Mouse (Mus musculus): ENCODE results near the gene Dcun1d4.

DNA sequence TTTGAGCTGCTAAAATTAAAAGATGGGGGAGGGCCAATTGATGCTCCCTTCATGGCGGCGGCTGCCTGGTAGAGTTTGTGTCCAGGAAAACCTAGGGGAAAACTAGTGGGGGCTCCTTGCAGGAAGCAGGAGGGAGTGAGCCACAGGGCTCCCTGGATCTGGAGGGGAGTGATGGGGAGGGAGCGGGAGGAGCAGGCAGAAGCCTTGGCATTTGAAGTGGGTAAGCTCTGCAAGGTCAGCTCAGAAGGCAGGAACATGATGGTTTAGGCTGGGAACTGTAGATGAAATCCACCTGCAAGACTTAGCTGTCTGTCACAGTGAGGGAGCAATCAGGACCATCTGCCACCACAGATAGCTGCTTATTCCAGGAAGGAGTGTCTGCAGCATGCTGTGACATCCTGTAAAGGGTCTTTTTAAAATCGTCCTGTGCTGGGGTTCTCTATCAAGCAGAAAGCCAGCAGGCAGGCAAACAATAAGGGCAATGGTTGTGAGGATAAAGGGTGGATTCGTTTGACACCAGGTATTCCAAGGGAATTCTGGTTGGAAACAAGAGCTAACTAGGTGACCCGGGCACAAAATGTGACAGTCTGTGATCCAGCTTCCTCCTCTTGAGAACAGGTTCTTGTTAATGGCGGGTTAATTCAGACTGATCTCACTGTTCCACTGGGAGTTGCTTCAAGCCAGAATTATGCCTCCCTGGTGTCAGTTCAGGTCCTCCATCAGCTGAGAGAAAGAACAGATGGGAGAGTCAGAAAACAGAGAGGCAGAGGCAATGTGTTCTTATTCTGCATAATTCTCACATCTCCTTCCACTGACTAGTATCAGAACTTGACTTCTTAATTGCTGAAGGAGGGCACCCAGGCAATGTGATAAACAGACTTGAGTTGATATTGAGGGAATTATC is 104.7 kb downstream of the Dcun1d4 start:
- no peak for TF ChIP-seq CTCF (IDR thresholded peaks at IDR 0.05; ENCODE audit: low read depth)
- TF ChIP-seq EP300 (IDR thresholded peaks at IDR 0.05; ENCODE audit: low read depth) = no peak

Data from heart, postnatal 0 days (tissue).